Mouse (Mus musculus) gastrocnemius, adult 2 months (tissue): Measurements from ENCODE around the gene Herc6. TPM values are rescaled to one million over a fixed set of nuclear protein-coding genes. Genes with fewer than 3 reads are reported as not detected.
A peak's percentile ranks its signal among the peaks of the same experiment; 100 is the strongest.

Experiments used
- DNase-seq: peaks from one replicate; pipeline ENCODE4 v3.0.0; 2022
- H3K27ac ChIP-seq: fragments of 200-600 bp; 2 replicates; pipeline ENCODE4 v1.8.1; 2022; ENCODE audit warnings: mild to moderate bottlenecking
- H3K4me3 ChIP-seq: fragments of 200-600 bp; 2 replicates; pipeline ENCODE4 v1.8.1; 2022; ENCODE audit warnings: mild to moderate bottlenecking, moderate library complexity
- CTCF ChIP-seq: fragments of 200-600 bp; IDR thresholded peaks from 2 replicates; pipeline ENCODE4 v1.8.1; 2022; ENCODE audit warnings: antibody characterized with exemption, mild to moderate bottlenecking, moderate library complexity
- intact Hi-C: fragments of 180-260 bp; cut with DNase I; formaldehyde crosslinking; loops from one replicate; pipeline ENCODE4 v1.15.1; 2025
- total RNA-seq, 2 experiments: library from RNA; stranded (reverse); gene quantifications; 2 replicates each; pipeline ENCODE4 v1.2.3; 2021

Herc6 gene
- total RNA-seq, 2 experiments from 2014 or later: 1.5 to 1.6 TPM

DNA sequence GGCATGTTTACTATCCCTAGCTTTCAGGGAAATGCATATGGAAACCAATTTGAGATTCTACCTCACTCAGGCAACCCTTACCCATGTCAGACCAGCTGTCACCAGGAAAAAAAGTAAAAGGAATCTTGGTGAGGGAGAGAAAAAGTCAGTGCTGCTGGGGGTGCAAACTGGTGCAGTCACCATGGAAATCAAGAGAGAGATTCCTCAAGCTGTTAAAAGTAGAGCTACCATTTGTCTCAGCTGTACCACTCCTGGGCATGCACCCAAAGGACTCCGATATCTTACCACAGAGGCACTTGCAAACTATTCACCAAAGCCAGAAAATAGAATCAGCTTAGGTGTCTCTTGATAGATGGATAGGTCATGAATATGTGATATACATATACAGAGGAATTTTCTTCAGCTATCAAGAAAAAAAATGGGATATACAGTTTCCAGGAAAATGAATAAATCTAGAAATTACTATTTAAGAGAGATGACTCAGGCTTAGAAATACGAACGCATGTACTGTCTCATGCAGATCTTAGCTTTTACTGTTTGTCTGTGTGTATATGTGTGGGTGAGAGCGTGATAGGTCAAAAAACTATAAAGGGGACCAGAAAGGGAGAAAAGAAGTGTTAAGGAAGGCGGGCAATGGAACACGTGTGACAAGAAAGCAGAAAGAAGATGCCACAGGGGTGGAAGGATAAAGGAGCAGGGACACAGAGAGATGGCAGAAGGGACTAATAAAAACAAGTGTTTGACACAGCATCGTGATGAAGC lies 24.9 kb downstream of the Herc6 start:
- no peak for TF ChIP-seq CTCF
- H3K27ac ChIP-seq: no peak overlapping the region
- H3K4me3 ChIP-seq: no peak overlapping the region
- DNase-seq: no peak
- intact Hi-C loops: no loop called here

DNA sequence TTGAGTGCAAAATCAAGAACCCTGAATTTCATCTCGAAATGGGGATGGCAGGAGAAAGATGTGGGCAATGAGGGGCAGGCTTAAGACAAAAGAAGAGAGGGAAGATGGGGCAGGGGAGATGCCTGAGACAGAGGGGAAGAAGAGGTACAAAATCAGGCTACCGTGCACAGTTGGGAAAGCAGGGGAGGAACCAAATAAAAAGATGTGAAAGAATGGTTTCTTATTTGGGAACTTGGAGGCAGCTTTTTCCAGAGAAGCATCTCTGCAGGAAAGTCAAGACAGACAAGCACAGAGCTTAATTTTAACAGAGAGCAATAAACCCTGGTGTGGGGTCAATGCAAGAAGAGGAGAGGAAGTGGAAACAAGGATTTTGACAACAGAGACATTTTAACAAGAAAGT lies 27.2 kb downstream of the Herc6 start:
- intact Hi-C loops: no loop called here
- no peak for TF ChIP-seq CTCF
- DNase-seq: no peak
- Histone ChIP-seq H3K4me3 (no peak overlapping the region), H3K27ac (no peak overlapping the region)

DNA sequence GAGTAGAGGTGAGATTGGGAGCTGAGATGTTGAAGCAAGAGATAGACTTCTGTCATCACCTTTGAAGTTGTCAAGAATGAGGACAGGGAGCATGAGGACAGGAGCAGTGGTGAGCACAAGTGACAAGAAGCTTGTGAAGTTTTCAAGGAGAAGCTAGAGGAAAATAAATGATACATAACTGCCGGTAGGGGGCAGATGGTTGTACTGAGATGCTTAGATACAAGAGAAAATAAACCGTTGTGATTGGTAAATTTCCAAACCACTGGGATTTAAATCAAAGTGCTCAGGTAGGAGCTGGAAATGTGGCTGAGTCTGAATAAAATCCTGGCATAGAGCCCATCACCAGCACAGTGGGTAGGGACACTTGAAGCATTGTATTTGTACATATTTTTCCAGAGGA lies 28.8 kb downstream of the Herc6 start:
- DNase-seq: no peak
- Histone ChIP-seq H3K27ac (no peak overlapping the region), H3K4me3 (no peak overlapping the region)
- intact Hi-C loops: no loop called here
- TF ChIP-seq CTCF: peak; percentile 52

DNA sequence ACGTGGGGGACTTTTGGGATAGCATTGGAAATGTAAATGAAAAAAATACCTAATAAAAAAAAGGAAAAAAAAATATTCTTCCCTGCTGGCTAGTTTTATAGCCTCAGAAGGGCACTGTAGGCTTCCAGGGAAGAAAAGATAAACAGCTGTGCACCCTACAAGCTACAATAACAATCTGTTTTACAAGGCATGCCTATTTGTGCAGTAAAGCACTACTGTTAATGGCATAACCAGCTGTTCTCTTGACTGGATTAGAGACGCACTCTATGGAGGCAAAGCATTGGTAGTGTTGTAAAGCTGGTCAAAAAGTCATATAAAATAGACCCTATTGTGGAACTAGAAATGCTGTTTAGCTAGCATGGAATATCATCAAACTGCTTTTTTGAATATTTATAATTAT lies 35.0 kb downstream of the Herc6 start:
- Histone ChIP-seq H3K4me3 (no peak overlapping the region), H3K27ac (no peak overlapping the region)
- no peak for DNase-seq
- intact Hi-C loops: no loop called here
- TF ChIP-seq CTCF: no peak

DNA sequence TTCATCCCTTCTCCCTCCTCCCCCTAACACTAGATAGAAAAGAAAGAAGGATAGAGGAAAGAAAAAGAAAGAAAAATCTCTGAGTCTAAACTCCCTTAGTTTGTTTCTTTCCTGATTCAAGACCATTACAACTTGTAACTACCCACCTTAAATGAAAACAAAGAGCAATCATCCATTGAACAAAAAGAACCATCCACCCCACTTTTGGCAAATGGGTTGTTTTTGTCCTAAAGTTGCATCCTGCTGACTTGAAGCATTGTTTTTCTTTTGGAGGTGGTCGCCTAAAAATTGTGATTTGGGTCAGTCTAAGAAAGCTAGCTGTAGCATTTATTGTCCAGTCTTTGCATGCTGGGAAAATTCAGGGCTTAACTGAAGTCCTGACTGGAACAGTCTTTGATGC lies 58.7 kb downstream of the Herc6 start:
- no peak overlapping the region for H3K4me3 ChIP-seq
- intact Hi-C loops: no loop called here
- no peak overlapping the region for H3K27ac ChIP-seq
- DNase-seq: no peak
- no peak for TF ChIP-seq CTCF

DNA sequence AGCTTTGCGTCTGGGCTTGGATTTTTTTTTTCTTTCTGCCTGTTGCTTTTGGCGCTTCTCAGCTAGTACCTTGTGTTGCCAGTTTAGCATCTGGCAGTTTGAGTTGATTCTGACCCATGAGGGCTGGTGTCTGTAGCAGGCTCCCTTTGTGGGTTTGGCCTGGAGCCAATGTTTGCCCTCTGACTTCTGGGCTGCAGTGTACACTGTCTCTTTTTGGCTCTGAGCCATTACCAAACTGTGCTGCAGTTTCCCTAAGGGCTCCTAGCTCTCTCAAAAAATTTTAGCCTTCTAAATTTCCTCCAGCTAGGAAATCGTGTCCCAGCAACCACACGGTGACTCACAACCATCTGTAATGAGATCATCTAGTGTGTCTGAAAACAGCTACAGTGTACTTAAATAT lies 61.0 kb downstream of the Herc6 start:
- DNase-seq: peak; percentile 50
- Histone ChIP-seq H3K27ac (no peak overlapping the region), H3K4me3 (no peak overlapping the region)
- TF ChIP-seq CTCF: no peak
- intact Hi-C loops: no loop called here

DNA sequence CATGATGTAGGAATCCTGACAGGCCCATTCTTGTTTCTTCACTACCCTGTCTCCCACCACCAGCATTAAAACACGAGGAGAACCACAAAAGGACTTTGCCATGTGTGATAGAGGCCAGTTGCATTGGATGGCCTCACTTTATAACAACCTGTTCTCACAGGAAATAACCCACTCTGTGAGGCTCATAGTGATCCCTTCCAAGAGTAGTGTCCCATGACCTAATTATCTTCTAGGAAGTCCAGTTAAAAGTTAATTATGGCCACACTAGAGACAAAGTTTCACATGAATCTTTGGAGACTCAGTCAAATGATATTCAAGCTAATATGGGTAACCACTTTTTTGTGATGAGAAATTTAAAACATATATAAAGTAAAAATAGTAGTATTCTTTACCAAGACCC lies 66.5 kb downstream of the Herc6 start:
- TF ChIP-seq CTCF: no peak
- intact Hi-C loops: no loop called here
- Histone ChIP-seq H3K4me3 (no peak overlapping the region), H3K27ac (no peak overlapping the region)
- DNase-seq: no peak

DNA sequence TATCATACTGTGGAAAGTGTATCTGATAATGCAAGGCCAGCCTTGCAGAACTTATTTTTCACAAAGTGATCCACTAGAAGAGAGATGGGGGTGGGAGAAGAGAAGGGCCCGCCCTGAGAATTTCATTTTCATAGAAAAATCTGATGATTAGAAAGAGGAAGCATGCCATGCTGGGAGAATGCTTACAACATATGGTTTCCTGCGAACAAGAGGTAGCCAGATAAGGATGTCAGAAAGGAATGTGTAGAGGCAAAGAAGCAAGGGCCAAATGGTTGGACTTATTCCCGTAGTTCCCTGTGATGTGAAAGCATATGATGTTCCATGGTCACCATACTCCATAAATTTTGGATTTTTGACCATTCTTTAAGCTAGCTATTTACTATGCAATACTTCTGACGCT lies 80.5 kb downstream of the Herc6 start:
- intact Hi-C loops: no loop called here
- DNase-seq: no peak

DNA sequence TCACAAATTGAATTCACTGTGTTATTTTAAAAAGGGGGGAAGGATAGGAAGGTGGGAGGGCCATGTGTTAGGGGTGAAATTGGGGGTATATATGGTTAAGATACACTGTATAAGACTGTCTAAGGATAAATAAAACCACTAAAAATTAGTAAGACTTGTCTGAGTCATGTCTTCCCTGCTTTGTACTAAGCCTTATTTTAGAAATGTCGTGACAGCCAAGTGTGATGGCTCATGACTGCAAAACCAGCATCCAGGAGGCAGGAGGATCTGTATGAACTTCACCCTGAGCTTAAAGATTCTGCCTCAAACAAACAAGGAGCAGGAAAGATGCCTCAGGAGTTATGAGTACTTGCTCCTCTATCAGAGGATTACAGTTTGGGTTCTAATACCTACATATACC lies 103.4 kb downstream of the Herc6 start:
- Histone ChIP-seq H3K4me3 (no peak overlapping the region), H3K27ac (no peak overlapping the region)
- no peak for DNase-seq
- intact Hi-C loops: no loop called here
- no peak for TF ChIP-seq CTCF

More for the DNA sequence above, 80.5 kb downstream of the Herc6 start:
- H3K27ac ChIP-seq: no peak overlapping the region
- H3K4me3 ChIP-seq: no peak overlapping the region
- no peak for TF ChIP-seq CTCF

DNA sequence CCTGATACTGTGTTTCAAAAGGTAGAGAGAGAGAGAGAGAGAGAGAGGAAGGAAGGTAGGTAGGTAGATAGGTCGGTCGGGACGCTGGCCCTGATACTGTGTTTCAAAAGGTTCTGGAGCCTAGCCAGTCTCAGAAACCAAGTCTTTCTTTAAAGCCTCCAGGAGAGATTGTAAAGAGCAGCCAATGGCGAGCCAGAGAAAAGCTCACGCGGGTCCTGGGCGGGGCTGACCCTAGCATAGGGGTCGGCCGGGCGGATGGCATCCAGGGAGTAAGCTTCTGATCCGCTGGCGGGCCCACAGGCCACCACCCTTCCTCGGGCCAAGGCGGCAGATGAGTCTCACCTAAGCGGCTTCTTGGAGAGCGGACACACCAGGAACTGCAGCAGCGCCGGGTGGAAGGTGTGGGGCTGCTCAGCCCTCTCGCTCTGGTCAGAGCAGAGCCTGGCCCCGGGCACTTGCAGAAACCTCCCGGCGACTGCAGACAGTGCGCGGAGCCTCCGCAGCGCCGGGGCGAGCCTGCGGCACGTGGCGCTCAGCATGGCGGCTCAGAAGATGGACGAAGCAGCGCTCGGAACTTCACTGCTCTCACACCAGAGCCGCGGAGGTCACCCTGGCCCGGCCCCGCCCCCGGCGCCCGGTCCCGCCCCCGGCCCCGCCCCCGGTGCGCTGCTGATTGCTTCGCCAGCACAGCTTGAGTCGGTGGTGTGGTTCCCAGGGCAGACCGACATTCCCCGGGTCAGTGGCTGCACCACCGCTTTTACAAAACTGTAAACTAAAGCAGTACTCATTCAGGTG lies 110.9 kb downstream of the Herc6 start, which contains the start of gene Pyurf:
Gene Pyurf, minus strand, starts transcription at position 612 of the 795 bp plus-strand sequence.
- intact Hi-C loops: loop anchor here (10.0 kb wide), 1 partner anchor 157 kb away; the partner anchor contains the start of gene Ppm1k
- peak; percentile 19; the same call in 1 of the 2 replicates for TF ChIP-seq CTCF
- Histone ChIP-seq H3K4me3 (peak within 1 kb of the TSS; percentile 81), H3K27ac (peak within 1 kb of the TSS; percentile 98)
- DNase-seq: peak; percentile 92

DNA sequence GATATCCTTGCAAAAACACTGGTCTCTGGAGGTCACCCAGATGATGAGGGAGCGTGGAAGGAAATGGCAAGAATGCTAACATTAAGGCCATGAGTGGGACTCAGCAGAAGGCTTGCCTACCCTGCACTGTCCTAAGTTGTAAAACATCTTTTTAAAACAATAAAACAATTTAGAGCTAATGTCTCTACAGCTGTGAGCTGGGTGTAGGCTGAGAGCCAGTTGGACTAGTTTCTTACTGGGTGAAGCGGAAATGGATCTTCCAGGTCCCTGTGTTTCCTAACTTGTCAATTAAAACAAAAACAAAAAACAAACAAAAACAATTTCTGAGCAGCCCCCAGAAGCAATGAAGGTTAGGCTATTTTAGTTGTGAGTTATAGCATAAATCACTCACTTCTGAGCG lies 112.3 kb downstream of the Herc6 start:
- intact Hi-C loops: loop anchor here (10.0 kb wide), 1 partner anchor 158 kb away; the partner anchor contains the start of gene Ppm1k
- TF ChIP-seq CTCF: no peak
- DNase-seq: no peak
- no peak overlapping the region for H3K4me3 ChIP-seq
- peak overlapping the region; percentile 59 for H3K27ac ChIP-seq

DNA sequence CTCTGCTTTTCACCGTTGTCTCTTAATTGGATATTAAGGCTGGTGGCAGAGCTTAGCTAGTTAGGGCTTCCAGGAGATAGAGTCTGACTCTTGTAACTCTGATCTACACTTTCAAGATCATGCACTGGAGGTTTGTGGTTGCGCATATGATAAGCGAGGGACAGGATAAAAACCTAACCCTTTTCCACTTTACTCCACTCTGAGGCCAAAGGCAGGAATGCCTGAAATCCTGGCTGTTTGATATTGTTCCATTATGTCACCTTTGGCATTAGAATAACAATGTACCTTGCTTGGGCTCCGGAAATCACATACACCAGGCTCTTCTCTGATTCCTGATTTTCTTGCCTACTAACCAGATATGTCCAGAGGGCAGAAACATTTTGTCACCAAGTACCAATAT lies 120.9 kb downstream of the Herc6 start:
- intact Hi-C loops: loop anchor here (5.0 to 10.0 kb wide), 2 partner anchors 777 to 904 kb away; partner anchors contain the start of genes Kbtbd2, Nt5c3 and Vmn1r4
- DNase-seq: no peak
- H3K4me3 ChIP-seq: no peak overlapping the region
- peak overlapping the region; percentile 100; the same call in 1 of the 2 replicates for H3K27ac ChIP-seq
- no peak for TF ChIP-seq CTCF

DNA sequence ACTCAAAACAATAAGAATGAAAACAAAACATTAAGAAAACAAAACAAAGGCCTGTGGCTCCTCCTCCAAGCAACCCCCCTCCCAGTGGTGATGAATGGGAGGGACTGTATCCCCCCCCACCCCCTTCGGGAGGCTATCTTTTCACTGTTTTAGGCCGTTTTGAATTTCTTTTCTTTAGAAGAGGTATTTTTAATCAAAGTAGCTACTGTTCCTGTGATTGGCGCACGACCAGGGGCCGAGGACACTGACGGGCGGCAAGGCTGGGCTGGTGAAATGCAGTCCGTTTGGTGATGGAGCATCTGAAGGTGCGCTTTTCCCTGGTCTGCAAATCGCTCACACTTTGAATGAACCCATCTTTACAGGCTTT lies 121.6 kb downstream of the Herc6 start, which contains the start of gene Lancl2:
Gene Lancl2, plus strand, starts transcription at position 165 of the 367 bp plus-strand sequence.
- TF ChIP-seq CTCF: no peak
- peak; percentile 38 for DNase-seq
- intact Hi-C loops: loop anchor here (5.0 to 10.0 kb wide), 2 partner anchors 778 to 905 kb away; partner anchors contain the start of genes Kbtbd2, Nt5c3 and Vmn1r4
- H3K4me3 ChIP-seq: peak within 1 kb of the TSS; percentile 86
- H3K27ac ChIP-seq: peak within 1 kb of the TSS; percentile 100
